21 mouse cellular contexts compared by ENCODE assay signal in the genomic region with DNA sequence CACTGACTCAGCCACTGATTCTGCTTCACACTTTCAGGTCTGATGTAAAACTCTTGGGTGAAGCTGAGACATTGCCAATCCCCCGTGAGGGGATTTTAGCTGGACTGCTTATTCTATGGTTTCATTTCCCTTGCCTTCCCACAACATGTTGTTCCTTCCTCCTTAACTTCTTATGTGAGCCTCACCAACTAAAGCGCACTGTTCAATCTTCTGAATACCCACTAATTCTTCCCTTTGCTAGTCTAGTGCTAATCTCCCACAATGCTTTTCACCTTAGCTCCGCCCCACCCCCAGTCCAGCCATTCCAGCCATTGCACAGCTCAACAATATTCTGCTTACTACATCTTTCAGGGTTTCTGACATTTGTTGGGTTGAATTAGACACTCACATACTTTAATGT.
DNase-seq lines count a peak whose midpoint lies in the region; ATAC-seq and TF ChIP-seq lines count a peak whose summit lies in the region.
"Had no signal": no experiment of that assay in that cellular context is flagged by ENCODE, and none has a peak within 500 bp of the region (broad histone marks: within the 10 kb centered on the region; RNA-seq: fewer than 3 reads in every experiment).

No protein-coding gene starts in this region.

- no peaks in the 10 kb centered on the region for H3K36me3 ChIP-seq in CH12.LX (replicated peaks in 1 of 2; ENCODE audit: control insufficient read depth in 1 of 2, insufficient read depth in 1 of 2, low read length in 1 of 2)
- H3K36me3 ChIP-seq in thymus, adult 2 months (ENCODE audit: control insufficient read depth, insufficient read depth, low read length) = no peaks in the 10 kb centered on the region
- no peaks in the 10 kb centered on the region for H3K36me3 ChIP-seq in midbrain, embryonic 16.5 days (ENCODE audit: control insufficient read depth, insufficient read depth, low read length)
- H3K36me3 ChIP-seq: forebrain, embryonic 15.5 days; intestine, embryonic 15.5 days; liver, embryonic 13.5 days; midbrain, embryonic 12.5 days; stomach, embryonic 15.5 days had no signal

- H3K9me3 ChIP-seq in CH12.LX (replicated peaks; ENCODE audit: low read length) = no peaks in the 10 kb centered on the region
- no peaks in the 10 kb centered on the region for H3K9me3 ChIP-seq in midbrain, embryonic 16.5 days (replicated peaks; ENCODE audit: control insufficient read depth, low read length, poor library complexity, severe bottlenecking)
- H3K9me3 ChIP-seq: forebrain, embryonic 15.5 days; intestine, embryonic 15.5 days; liver, embryonic 13.5 days; midbrain, embryonic 12.5 days; stomach, embryonic 15.5 days had no signal

- no peak for TF ChIP-seq RAD21 in CH12.LX (IDR thresholded peaks at IDR 0.05; ENCODE audit: low read depth, low read length)

- no peaks in the 10 kb centered on the region for H3K27me3 ChIP-seq in CH12.LX (replicated peaks)
- H3K27me3 ChIP-seq in thymus, adult 2 months (ENCODE audit: control insufficient read depth, insufficient read depth, low read length) = no peaks in the 10 kb centered on the region
- H3K27me3 ChIP-seq in midbrain, embryonic 16.5 days (ENCODE audit: control insufficient read depth, insufficient read depth, low read depth, low read length) = no peaks in the 10 kb centered on the region
- H3K27me3 ChIP-seq: forebrain, embryonic 15.5 days; intestine, embryonic 15.5 days; liver, embryonic 13.5 days; midbrain, embryonic 12.5 days; stomach, embryonic 15.5 days had no signal

- peak; percentile 45 for ATAC-seq in megakaryocyte, adult 5-6 weeks (ENCODE audit: poor library complexity, severe bottlenecking)
- no peak for ATAC-seq in midbrain, embryonic 16.5 days
- ATAC-seq: CD4-positive, CD25-positive, alpha-beta regulatory T cell, adult 4 months; forebrain, embryonic 15.5 days; intestine, embryonic 15.5 days had no signal

- H3K79me2 ChIP-seq in CH12.LX (replicated peaks; ENCODE audit: control insufficient read depth, extremely low read depth, insufficient read depth, poor library complexity, severe bottlenecking) = no peaks in the 10 kb centered on the region

- no peak for TF ChIP-seq EP300 in CH12.LX (IDR thresholded peaks at IDR 0.05; ENCODE audit: low read length)

- H3K4me3 ChIP-seq in CH12.LX (replicated peaks in 1 of 3; ENCODE audit: low read depth in 2 of 3, low read length in 2 of 3, poor library complexity in 1 of 3) = no peak overlapping the region
- no peak overlapping the region for H3K4me3 ChIP-seq in thymus, adult 2 months (ENCODE audit: control insufficient read depth, insufficient read depth, low read length)
- H3K4me3 ChIP-seq in midbrain, embryonic 16.5 days (ENCODE audit: low read depth, low read length) = no peak overlapping the region
- H3K4me3 ChIP-seq: erythroblast, embryonic 14.5 days; forebrain, embryonic 15.5 days; intestine, embryonic 15.5 days; liver, embryonic 13.5 days; midbrain, embryonic 12.5 days; stomach, embryonic 15.5 days had no signal

- H3K9ac ChIP-seq in CH12.LX (ENCODE audit: insufficient read depth, low read depth) = no peak overlapping the region
- H3K9ac ChIP-seq in midbrain, embryonic 16.5 days (ENCODE audit: low read depth, low read length) = no peak overlapping the region
- H3K9ac ChIP-seq: forebrain, embryonic 15.5 days; hindbrain, embryonic 14.5 days; intestine, embryonic 15.5 days; liver, embryonic 13.5 days; midbrain, embryonic 12.5 days; stomach, embryonic 15.5 days had no signal

- DNase-seq in layer of hippocampus, adult 9-10 months (ENCODE audit: low spot score) = peak; percentile 6
- no peak for DNase-seq in layer of hippocampus, adult 18-20 months (ENCODE audit: low spot score in 2 of 2)
- DNase-seq in 416B (ENCODE audit: low read depth) = peak; percentile 5
- DNase-seq in CH12.LX (ENCODE audit: extremely low read depth) = no peak
- no peak for DNase-seq in thymus, adult 2 months
- DNase-seq: cerebellum, adult 11 months; cerebellum, postnatal 25 days; kidney, postnatal 10 days; layer of hippocampus, postnatal 36 days; liver, embryonic 13.5 days; lung, postnatal 10 days; right cerebral cortex, postnatal 4 days had no signal

- no peak overlapping the region for H3K4me2 ChIP-seq in CH12.LX (ENCODE audit: insufficient read depth, low read depth, poor library complexity, severe bottlenecking)
- H3K4me2 ChIP-seq in midbrain, embryonic 16.5 days (ENCODE audit: low read length) = no peak overlapping the region
- H3K4me2 ChIP-seq: forebrain, embryonic 15.5 days; hindbrain, embryonic 14.5 days; intestine, embryonic 15.5 days; liver, embryonic 13.5 days; midbrain, embryonic 12.5 days; stomach, embryonic 15.5 days had no signal

- WGBS in thymus, adult 2 months = 71% methylated on average over 3 of the region's 3 CpGs
- WGBS in midbrain, embryonic 16.5 days = 92% methylated on average over 3 of the region's 3 CpGs

- no peak overlapping the region for H3K27ac ChIP-seq in CH12.LX (ENCODE audit: insufficient read depth, low read depth)
- no peak overlapping the region for H3K27ac ChIP-seq in thymus, adult 2 months (ENCODE audit: control insufficient read depth, insufficient read depth, low read length)
- no peak overlapping the region for H3K27ac ChIP-seq in midbrain, embryonic 16.5 days (ENCODE audit: low read length)
- H3K27ac ChIP-seq: forebrain, embryonic 15.5 days; hindbrain, embryonic 14.5 days; intestine, embryonic 15.5 days; liver, embryonic 13.5 days; midbrain, embryonic 12.5 days; stomach, embryonic 15.5 days had no signal

- no peak for TF ChIP-seq POLR2A in CH12.LX (IDR thresholded peaks at IDR 0.05; ENCODE audit: low read depth, low read length)
- TF ChIP-seq POLR2A in thymus, adult 2 months (IDR thresholded peaks at IDR 0.05; ENCODE audit: control insufficient read depth, extremely low read depth, insufficient read depth, low read length, poor library complexity) = no peak

- dilution Hi-C loops in CH12.LX (cut with MboI; ENCODE audit: extremely low pct_ligation_motif_present, extremely low pct_unique_long_range_greater_than_20kb, low sequenced_read_pairs) = no loop called here

- TF ChIP-seq CTCF in CH12.LX (conservative IDR thresholded peaks at IDR 0.05 in 1 of 2, IDR thresholded peaks at IDR 0.05 in 1 of 2; ENCODE audit: low read depth in 2 of 2, low read length in 2 of 2) = no peak
- TF ChIP-seq CTCF in thymus, adult 2 months (IDR thresholded peaks at IDR 0.05; ENCODE audit: borderline replicate concordance, control insufficient read depth, extremely low read depth, insufficient read depth, low read length, poor library complexity) = no peak

- in situ Hi-C loops in CH12.LX (cut with MboI; ENCODE audit: low pct_ligation_motif_present, low pct_unique_long_range_greater_than_20kb, low sequenced_read_pairs) = no loop called here

- H3K4me1 ChIP-seq in CH12.LX (ENCODE audit: control insufficient read depth in 1 of 2, insufficient read depth in 2 of 2) = peaks cover 22 to 29% of the 10 kb centered on the region in 2 experiments
- H3K4me1 ChIP-seq in thymus, adult 2 months (replicated peaks; ENCODE audit: control insufficient read depth, insufficient read depth, low read length) = no peaks in the 10 kb centered on the region
- H3K4me1 ChIP-seq in midbrain, embryonic 16.5 days (ENCODE audit: control insufficient read depth, insufficient read depth, low read length) = no peaks in the 10 kb centered on the region
- H3K4me1 ChIP-seq: forebrain, embryonic 15.5 days; liver, embryonic 13.5 days; midbrain, embryonic 12.5 days had no signal

TF ChIP-seq in CH12.LX, 34 proteins besides CTCF, POLR2A, EP300 and RAD21:
- TF ChIP-seq CHD1 (IDR thresholded peaks at IDR 0.05; ENCODE audit: low read depth, low read length) (no peak), IRF4 (IDR thresholded peaks at IDR 0.05; ENCODE audit: low read depth, low read length) (peak; percentile 51), BHLHE40 (IDR thresholded peaks at IDR 0.05; ENCODE audit: low read depth, low read length) (0 out of 2 replicates have a peak, but pooled peaks have one; percentile 28), E2F4 (IDR thresholded peaks at IDR 0.05; ENCODE audit: insufficient replicate concordance, low read depth, low read length) (no peak), ZC3H11A (IDR thresholded peaks at IDR 0.05; ENCODE audit: low read depth, low read length) (no peak), MAX (IDR thresholded peaks at IDR 0.05; ENCODE audit: low read length) (0 out of 2 replicates have a peak, but pooled peaks have one; percentile 18), CHD2 (IDR thresholded peaks at IDR 0.05; ENCODE audit: low read length) (peak; percentile 51; the same call in 1 of the 2 replicates), HCFC1 (IDR thresholded peaks at IDR 0.05; ENCODE audit: low read depth, low read length) (peak; percentile 35; the same call in 1 of the 2 replicates), NELFE (IDR thresholded peaks at IDR 0.05; ENCODE audit: low read depth, low read length) (no peak), MAZ (IDR thresholded peaks at IDR 0.05; ENCODE audit: low read depth, low read length) (0 out of 2 replicates have a peak, but pooled peaks have one; percentile 22)

Comparison
In these comparisons a context has a peak if more than half of its experiments do, and no peak if none do; other contexts are left out.
1. DNase-seq: peak in layer of hippocampus, adult 9-10 months (single experiment) and 416B (single experiment); none in layer of hippocampus, adult 18-20 months (0 of 2), CH12.LX (single experiment) and thymus, adult 2 months (single experiment).